ENCODE assay signal across 8 mouse cellular contexts in the genomic region with DNA sequence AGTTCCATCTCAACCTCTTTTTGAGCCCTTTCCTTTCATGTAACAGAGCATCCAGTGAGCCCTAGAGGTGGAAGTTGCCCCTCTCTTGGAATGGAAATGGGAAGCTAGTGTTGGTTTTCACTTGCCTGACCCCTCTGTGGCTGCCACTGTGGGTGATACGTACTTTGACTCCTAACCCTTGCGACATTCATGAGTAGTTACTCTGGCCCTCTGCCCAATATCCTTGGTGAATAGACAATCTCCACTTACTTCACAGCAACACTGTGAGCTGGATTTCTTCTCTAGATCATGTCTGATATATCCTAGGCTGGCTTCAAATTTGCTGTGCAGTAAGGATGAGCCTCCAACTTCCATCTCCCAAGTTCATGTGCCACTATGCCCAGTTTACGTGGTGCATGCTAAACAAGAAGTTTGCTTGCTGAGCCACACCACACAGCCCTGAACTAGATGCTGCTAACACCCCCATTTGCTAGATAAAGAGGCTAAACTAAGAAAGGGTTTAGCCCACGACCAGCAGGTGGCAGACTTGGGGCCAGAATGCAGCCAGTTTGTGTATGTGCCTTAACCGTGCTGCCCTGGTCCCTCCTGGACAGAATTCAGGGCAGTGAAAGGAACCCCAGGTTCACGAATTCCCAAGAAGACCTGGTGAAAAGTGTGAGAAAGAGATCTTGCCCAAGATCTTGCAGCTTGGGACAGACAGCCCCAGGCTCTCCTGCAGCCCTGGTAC. TPM values are rescaled to one million over a fixed set of nuclear protein-coding genes. Genes with fewer than 3 reads are reported as not detected.
DNase-seq lines count a peak whose midpoint lies in the region.

No protein-coding gene starts in this region.

- DNase-seq in layer of hippocampus, adult 11-12 months (ENCODE audit: low spot score) = peak; percentile 71
- DNase-seq in layer of hippocampus, adult 9-10 months (ENCODE audit: low spot score) = no peak
- DNase-seq in MN1 (ENCODE audit: low spot score) = peak; percentile 74
- DNase-seq in cerebellum, adult 8-10 months = peak; percentile 39
- DNase-seq in gastrocnemius, postnatal 14 days = peak; percentile 76
- DNase-seq in layer of hippocampus, adult 18-20 months (ENCODE audit: low spot score in 2 of 2) = peak; percentile 29 to 70
- peak; percentile 83 for DNase-seq in lung, postnatal 14 days
- DNase-seq in spleen, postnatal 4 days (ENCODE audit: low spot score in 2 of 2) = peak; percentile 52 to 82

- intact Hi-C loops in gastrocnemius, postnatal 14 days (cut with DNase I; ENCODE audit: low total_unique reads) = loop anchor here (5.0 kb wide), 1 partner anchor 40 kb away; no protein-coding TSS in a partner anchor

RNA-seq across cellular contexts. Expression of a gene that starts 1.3 kb away (rescaled TPM):
- 10 to 100 TPM in 1 of 2 experiments, 1 to 10 TPM in 1; 5.5 to 10.2 TPM for total RNA-seq in gastrocnemius, postnatal 14 days (2021)
- total RNA-seq in layer of hippocampus, adult 18-20 months (2021) = under 1 TPM; 0.25 TPM

RNA-seq across cellular contexts. Expression of a gene that starts 5.5 kb away (rescaled TPM):
- 1 to 10 TPM; 6.7 to 7.7 TPM for total RNA-seq in gastrocnemius, postnatal 14 days (2021)
- 1 to 10 TPM; 2.4 to 2.8 TPM for total RNA-seq in layer of hippocampus, adult 18-20 months (2021)

RNA-seq across cellular contexts. Expression of a gene that starts 30.0 kb away (rescaled TPM):
- not detected for total RNA-seq in gastrocnemius, postnatal 14 days (2021)
- not detected for total RNA-seq in layer of hippocampus, adult 18-20 months (2021)

RNA-seq across cellular contexts. Expression of a gene that starts 32.0 kb away (rescaled TPM):
- total RNA-seq in gastrocnemius, postnatal 14 days (2021) = under 1 TPM; 0.14 to 0.38 TPM
- total RNA-seq in layer of hippocampus, adult 18-20 months (2021) = 1 to 10 TPM; 3.2 to 3.6 TPM

RNA-seq across cellular contexts. Expression of a gene that starts 42.8 kb away (rescaled TPM):
- total RNA-seq in gastrocnemius, postnatal 14 days (2021) = 1 to 10 TPM; 4.7 to 5.9 TPM
- 10 to 100 TPM; 17.1 to 18.0 TPM for total RNA-seq in layer of hippocampus, adult 18-20 months (2021)

Comparison
In these comparisons a context has a peak if more than half of its experiments do, and no peak if none do; other contexts are left out.
1. RNA of a gene that starts 1.3 kb away (total RNA-seq): 5.5 to 10.2 TPM in gastrocnemius, postnatal 14 days; 0.25 TPM in layer of hippocampus, adult 18-20 months; every median in the first group is over 4 times any median in the second.